Mouse (Mus musculus): ENCODE measurements at regions not wholly inside any gene's neighbourhood (a gene's known extent, or its start where the extent isn't known, plus 50 kb on each side); places are given as distances from the start of the nearest gene placed in this dataset.

DNA sequence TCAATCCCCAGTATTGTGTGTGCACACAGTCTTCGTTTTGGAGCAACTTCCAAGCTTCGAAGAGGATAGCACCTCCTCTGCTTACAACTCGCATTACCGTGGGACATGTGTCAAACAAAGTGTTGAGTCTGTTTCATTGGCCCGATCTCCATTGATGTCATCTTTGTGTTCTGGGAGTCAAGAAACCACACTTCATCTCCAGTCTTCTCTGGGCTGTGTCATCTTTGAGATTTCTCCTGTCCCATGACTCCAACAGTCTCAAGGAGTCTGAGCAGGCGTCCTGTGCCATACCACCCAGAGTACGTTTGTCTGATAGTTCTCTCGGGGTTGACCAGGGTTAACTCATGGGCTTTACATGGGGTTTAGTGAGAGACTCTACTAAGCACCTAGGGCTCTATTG lies 67.8 kb upstream of the Cpsf6 start:
- TF ChIP-seq CTCF (IDR thresholded peaks at IDR 0.05; ENCODE audit: insufficient read depth, low read length) (no peak), POLR2A (IDR thresholded peaks at IDR 0.05; ENCODE audit: borderline replicate concordance, extremely low read depth, low read depth, low read length) (no peak)
